Mouse (Mus musculus) heart, embryonic 12.5 days (tissue): ENCODE data around the gene Ankrd13c. TPM values are rescaled to one million over a fixed set of nuclear protein-coding genes. Genes with fewer than 3 reads are reported as not detected.
A peak's percentile ranks its signal among the peaks of the same experiment; 100 is the strongest.
"Not testable (repeated sequence)": the region's sequence is repeated elsewhere in the genome, so short reads cannot be mapped to it uniquely, and the experiment has no call there.

Source experiments
- ATAC-seq: fragments of 200-750 bp; cut with Nextera tagmentation; 2 replicates; pipeline ENCODE4 v1.8.0; 2017; ENCODE audit warnings: moderate TSS enrichment, moderate library complexity; ENCODE audit not compliant: insufficient number of reproducible peaks, low FRiP score
- H3K27ac ChIP-seq: fragments of 300-500 bp; sonication (generic); 2 replicates; pipeline ENCODE4 v1.5.1; 2016; ENCODE audit warnings: mild to moderate bottlenecking, moderate library complexity; ENCODE audit not compliant: poor library complexity, severe bottlenecking
- H3K27me3 ChIP-seq: fragments of 300-500 bp; sonication (generic); replicated peaks from 2 replicates; pipeline ENCODE4 v1.6.1; 2016; ENCODE audit warnings: mild to moderate bottlenecking, moderate library complexity
- H3K36me3 ChIP-seq: fragments of 300-500 bp; sonication (generic); 2 replicates; pipeline ENCODE4 v1.6.1; 2016; ENCODE audit warnings: mild to moderate bottlenecking, moderate library complexity
- H3K4me1 ChIP-seq: fragments of 300-500 bp; sonication (generic); replicated peaks from 2 replicates; pipeline ENCODE4 v1.6.1; 2016; ENCODE audit warnings: mild to moderate bottlenecking
- H3K4me2 ChIP-seq: fragments of 300-500 bp; sonication (generic); 2 replicates; pipeline ENCODE4 v1.6.1; 2016; ENCODE audit warnings: mild to moderate bottlenecking, moderate library complexity
- H3K4me3 ChIP-seq: fragments of 300-500 bp; sonication (generic); 2 replicates; pipeline ENCODE4 v1.5.1; 2016; ENCODE audit warnings: mild to moderate bottlenecking
- H3K9ac ChIP-seq: fragments of 300-500 bp; sonication (generic); 2 replicates; pipeline ENCODE4 v1.6.1; 2016; ENCODE audit warnings: mild to moderate bottlenecking, moderate library complexity
- H3K9me3 ChIP-seq: fragments of 300-500 bp; sonication (generic); replicated peaks from 2 replicates; pipeline ENCODE4 v1.6.1; 2016; ENCODE audit warnings: mild to moderate bottlenecking, moderate library complexity
- WGBS: fragments of 180-500 bp; shearing (Covaris S2); methylation state at CpG from one replicate; pipeline ENCODE4 v1.1.7; 2016; 5-methylcytosine and 5-hydroxymethylcytosine counted together
- polyA plus RNA-seq: library from polyadenylated mRNA; unstranded; fragments of >200 nt; fragmentation: Nextera tagmentation; extraction: Ambion mirVana; gene quantifications from 2 replicates; pipeline ENCODE4 v1.2.1, GENCODE M21; 2016

Gene Ankrd13c
- polyA plus RNA-seq, 1 experiment from 2014 or later = 30.4 TPM

DNA sequence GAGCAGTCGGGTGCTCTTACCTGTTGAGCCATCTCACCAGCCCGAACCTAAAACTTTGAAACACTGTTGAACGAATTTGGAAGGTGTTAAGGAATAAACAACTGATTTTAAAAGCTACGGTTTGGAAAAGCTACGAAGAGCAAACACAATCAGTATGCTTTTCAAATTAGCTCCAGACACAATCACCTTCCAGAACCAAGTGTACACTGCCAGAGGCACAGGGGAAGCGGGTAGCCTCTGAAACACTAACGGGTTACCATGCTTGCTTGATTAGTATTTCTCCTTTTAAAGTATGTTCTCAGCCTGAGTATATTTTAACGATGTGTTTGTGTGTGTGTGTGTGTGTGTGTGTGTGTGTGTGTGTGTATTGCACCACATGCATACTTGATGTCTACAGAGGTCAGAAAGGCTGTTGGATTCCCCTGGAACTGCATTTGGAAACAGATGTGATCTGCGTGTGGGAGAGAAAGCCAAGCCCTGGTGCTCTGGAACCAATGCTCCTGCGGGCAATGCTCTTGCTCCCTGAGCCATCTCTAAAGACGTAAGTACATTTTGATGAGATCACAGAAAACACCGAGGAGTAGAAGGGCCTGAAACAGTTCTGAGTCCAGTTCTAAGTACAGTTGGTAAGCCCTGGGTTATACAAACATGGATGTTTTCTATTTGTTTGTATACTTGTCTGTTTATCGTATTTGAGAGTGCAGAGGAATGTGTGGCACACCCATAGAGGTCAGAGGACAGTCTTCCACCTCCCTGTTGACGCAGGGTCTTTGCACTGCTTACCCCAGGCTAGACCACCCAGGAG, 21.1 kb upstream of the Ankrd13c start:
- Histone ChIP-seq H3K27me3 (peaks cover 4% of the 10 kb centered on the region), H3K27ac (no peak overlapping the region), H3K9ac (no peak overlapping the region), H3K4me2 (no peak overlapping the region), H3K9me3 (no peaks in the 10 kb centered on the region), H3K36me3 (no peaks in the 10 kb centered on the region), H3K4me3 (no peak overlapping the region), H3K4me1 (peaks cover 4% of the 10 kb centered on the region; the same call in 1 of the 2 replicates)
- no peak for ATAC-seq
- 87% methylated on average over 14 of the region's 14 CpGs for WGBS

DNA sequence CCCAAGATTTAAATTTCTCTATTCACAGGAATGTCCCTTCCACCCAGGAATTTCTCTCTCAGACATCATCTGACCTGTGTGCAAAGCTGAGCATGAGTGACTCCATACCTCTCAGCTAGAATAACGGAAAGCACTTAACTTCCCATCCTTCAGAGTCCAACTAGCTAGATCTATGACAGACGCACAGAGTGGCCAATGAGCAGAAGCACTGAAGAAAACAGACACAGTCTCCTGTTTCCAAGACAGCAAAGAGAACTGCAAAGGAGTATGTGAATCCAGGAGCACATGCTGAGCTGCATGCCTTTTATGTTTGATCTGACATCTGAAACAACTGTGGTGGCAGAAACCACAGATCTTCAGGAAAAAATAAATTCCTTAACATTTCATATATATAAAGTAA, 20.3 kb upstream of the Ankrd13c start:
- Histone ChIP-seq H3K27ac (no peak overlapping the region), H3K4me3 (no peak overlapping the region), H3K4me2 (no peak overlapping the region), H3K4me1 (peaks cover 4% of the 10 kb centered on the region; the same call in 1 of the 2 replicates), H3K27me3 (peaks cover 4% of the 10 kb centered on the region), H3K36me3 (no peaks in the 10 kb centered on the region), H3K9me3 (no peaks in the 10 kb centered on the region), H3K9ac (no peak overlapping the region)
- no peak for ATAC-seq
- 49% methylated on average over 2 of the region's 2 CpGs for WGBS

DNA sequence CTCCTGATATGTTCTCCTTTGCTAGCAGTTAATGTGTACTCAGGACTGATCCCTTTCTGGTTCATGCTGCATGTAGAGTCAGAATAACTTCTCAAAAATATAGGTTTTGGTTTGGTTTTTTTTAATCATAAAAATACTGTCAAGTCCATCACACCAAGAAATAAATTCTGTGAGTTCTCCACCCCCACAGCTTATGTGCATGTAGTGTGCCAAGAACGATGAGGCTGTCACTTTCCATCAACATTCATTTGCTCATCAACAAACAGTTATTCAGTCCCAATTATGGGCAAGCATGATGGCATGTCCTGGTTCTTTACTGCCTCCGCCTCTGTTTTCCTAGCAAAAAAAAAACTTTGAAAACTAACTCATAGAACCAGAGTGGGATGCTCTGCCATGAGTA, 18.3 kb upstream of the Ankrd13c start:
- Histone ChIP-seq H3K36me3 (no peaks in the 10 kb centered on the region), H3K27ac (no peak overlapping the region), H3K4me3 (no peak overlapping the region), H3K27me3 (peaks cover 4% of the 10 kb centered on the region), H3K4me1 (peaks cover 4% of the 10 kb centered on the region; the same call in 1 of the 2 replicates), H3K9ac (no peak overlapping the region), H3K9me3 (no peaks in the 10 kb centered on the region), H3K4me2 (no peak overlapping the region)
- no peak for ATAC-seq
- WGBS = 69% methylated on average over 2 of the region's 2 CpGs

DNA sequence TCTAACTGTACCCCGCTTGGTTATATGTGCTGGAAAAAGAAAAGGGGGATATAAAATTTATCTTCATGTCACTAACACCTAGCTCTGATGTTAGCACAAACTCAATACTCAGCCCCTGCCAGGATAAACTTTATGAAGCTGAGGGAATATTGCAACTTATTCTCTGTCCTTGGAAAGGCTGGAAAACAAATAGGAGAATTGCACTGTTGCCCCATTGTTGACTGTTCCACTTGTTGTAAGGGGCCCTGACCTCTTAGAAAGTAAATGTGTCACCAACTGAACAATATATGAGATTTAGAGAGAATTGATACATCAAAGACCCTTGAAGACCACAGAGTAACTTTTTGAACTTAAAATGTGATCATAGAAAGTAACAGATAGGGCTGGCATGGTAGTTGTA, 17.6 kb upstream of the Ankrd13c start:
- WGBS = 78% methylated on average over 1 of the region's 1 CpGs
- H3K27ac ChIP-seq = no peak overlapping the region
- no peak for ATAC-seq
- no peaks in the 10 kb centered on the region for H3K9me3 ChIP-seq
- H3K9ac ChIP-seq = no peak overlapping the region
- no peak overlapping the region for H3K4me3 ChIP-seq
- H3K36me3 ChIP-seq = no peaks in the 10 kb centered on the region
- H3K4me1 ChIP-seq = peaks cover 1% of the 10 kb centered on the region; the same call in 1 of the 2 replicates
- peaks cover 4% of the 10 kb centered on the region for H3K27me3 ChIP-seq
- no peak overlapping the region for H3K4me2 ChIP-seq

DNA sequence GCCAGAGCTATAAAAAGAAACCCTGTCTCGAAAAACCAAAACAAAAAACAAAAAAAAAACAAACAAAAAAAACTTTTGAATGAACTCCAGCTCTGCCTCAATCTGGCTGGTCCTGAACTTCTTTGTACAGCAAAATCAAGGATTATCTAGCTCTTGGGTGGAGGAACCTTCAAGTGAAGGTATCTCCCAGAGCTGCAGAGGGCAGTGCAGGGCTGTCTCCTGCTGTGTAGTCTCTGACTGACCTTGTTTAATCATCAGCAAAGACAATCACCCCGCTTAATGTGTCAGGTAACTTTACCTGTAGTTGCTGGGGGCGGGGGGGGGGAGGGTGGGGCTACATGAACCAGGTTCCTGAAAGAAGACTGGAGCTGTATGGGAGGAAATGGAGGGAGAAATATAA, 15.4 kb upstream of the Ankrd13c start:
- 38% methylated on average over 3 of the region's 3 CpGs for WGBS
- Histone ChIP-seq H3K4me1 (no peaks in the 10 kb centered on the region), H3K9me3 (no peaks in the 10 kb centered on the region), H3K4me2 (no peak overlapping the region), H3K27me3 (no peaks in the 10 kb centered on the region), H3K36me3 (no peaks in the 10 kb centered on the region), H3K4me3 (no peak overlapping the region), H3K9ac (no peak overlapping the region), H3K27ac (no peak overlapping the region)
- no peak for ATAC-seq

DNA sequence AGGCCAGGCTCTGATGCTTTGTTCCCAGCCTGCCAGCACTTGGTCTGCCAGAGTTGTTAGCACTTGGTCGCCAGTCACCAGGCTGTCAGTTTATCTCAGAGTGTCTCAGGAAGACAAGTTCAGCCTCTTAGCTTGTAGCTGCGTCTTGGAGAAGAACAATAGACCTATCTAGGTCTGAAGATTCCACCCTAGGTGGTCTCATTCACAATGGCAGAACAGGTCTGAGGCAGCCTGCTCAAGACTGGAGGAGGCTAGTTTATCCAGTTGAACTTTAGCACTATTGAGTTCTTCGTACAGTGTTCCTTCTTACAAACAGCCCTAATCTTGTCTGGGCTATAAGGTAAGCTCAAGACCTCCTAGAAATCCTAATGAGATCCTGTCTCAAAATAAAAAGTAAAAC, 15.0 kb upstream of the Ankrd13c start:
- no peaks in the 10 kb centered on the region for H3K36me3 ChIP-seq
- H3K4me3 ChIP-seq = no peak overlapping the region
- no peaks in the 10 kb centered on the region for H3K27me3 ChIP-seq
- H3K27ac ChIP-seq = no peak overlapping the region
- no peaks in the 10 kb centered on the region for H3K4me1 ChIP-seq
- H3K4me2 ChIP-seq = no peak overlapping the region
- 40% methylated on average over 3 of the region's 3 CpGs for WGBS
- ATAC-seq = no peak
- no peaks in the 10 kb centered on the region for H3K9me3 ChIP-seq
- no peak overlapping the region for H3K9ac ChIP-seq

DNA sequence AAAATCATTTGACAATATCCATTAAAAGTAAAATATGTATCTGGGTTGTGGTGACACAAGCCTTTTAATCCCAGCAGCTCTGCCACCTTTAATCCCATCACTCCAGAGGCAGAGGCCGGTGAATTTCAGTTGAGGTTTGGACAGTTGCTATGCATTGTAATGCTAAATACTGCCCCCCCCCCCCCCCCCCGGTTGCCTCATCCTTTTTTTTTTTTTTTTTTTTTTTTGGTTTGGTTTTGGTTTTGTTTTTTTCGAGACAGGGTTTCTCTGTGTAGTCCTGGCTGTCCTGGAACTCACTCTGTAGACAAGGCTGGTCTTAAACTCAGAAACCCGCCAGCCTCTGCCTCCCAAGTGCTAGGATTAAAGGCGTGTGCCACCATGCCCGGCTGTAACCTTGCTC, 13.8 kb upstream of the Ankrd13c start:
- not testable (repeated sequence) for H3K9ac ChIP-seq, H3K4me3 ChIP-seq, H3K9me3 ChIP-seq, H3K36me3 ChIP-seq, H3K27me3 ChIP-seq, H3K4me2 ChIP-seq, H3K27ac ChIP-seq, H3K4me1 ChIP-seq, ATAC-seq
- WGBS = 66% methylated on average over 5 of the region's 6 CpGs

DNA sequence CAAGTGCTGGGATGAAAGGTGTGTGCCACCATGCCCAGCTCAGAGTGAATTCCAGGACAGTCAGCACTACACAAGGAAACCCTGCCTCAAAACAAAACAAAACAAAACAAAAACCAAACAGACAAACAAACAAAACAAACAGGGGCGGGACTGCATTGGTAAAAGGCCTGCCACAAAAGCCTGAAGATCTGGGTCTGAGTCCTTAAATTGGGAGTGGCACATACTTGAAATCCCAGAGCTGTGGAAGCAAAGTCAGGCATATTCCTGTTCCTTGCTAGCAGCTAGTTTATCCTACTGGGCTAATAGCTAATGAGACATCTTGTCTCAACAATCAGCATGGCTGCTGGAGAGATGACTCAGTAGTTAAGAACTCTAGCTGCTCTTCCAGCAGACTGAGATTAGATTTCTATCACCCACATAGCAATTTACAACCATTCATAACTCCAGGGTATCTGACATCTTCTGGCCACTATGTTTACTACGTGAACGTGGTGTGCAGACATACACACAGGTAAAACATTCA, 12.7 kb upstream of the Ankrd13c start:
- Histone ChIP-seq H3K9ac (no peak overlapping the region), H3K27ac (no peak overlapping the region), H3K36me3 (no peaks in the 10 kb centered on the region), H3K9me3 (no peaks in the 10 kb centered on the region), H3K4me2 (no peak overlapping the region), H3K4me1 (no peaks in the 10 kb centered on the region), H3K27me3 (no peaks in the 10 kb centered on the region), H3K4me3 (no peak overlapping the region)
- ATAC-seq = no peak
- WGBS = 79% methylated on average over 3 of the region's 3 CpGs

DNA sequence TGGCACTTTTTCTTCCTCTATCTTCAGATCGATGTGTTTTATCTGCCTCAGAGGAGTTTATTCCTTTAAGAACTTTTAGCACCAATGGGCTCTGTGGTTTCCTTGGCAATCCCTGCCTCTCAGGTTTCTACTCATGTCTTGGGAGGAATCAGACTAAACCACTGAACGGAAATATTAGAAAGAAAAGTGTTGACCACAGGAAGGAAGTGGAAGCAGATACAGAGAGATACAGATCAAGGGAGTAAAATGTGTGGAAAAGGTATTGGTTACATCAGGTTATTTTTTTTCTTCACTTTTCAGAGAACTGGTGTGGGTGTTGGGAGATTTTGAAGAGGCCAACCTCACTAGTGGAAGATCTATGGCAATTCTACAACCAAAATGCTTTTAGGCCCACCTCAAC, 8.5 kb upstream of the Ankrd13c start:
- Histone ChIP-seq H3K36me3 (no peaks in the 10 kb centered on the region), H3K27me3 (no peaks in the 10 kb centered on the region), H3K4me3 (no peak overlapping the region), H3K27ac (no peak overlapping the region), H3K4me2 (no peak overlapping the region), H3K4me1 (no peaks in the 10 kb centered on the region), H3K9me3 (no peaks in the 10 kb centered on the region), H3K9ac (no peak overlapping the region)
- 71% methylated on average over 2 of the region's 2 CpGs for WGBS
- no peak for ATAC-seq

DNA sequence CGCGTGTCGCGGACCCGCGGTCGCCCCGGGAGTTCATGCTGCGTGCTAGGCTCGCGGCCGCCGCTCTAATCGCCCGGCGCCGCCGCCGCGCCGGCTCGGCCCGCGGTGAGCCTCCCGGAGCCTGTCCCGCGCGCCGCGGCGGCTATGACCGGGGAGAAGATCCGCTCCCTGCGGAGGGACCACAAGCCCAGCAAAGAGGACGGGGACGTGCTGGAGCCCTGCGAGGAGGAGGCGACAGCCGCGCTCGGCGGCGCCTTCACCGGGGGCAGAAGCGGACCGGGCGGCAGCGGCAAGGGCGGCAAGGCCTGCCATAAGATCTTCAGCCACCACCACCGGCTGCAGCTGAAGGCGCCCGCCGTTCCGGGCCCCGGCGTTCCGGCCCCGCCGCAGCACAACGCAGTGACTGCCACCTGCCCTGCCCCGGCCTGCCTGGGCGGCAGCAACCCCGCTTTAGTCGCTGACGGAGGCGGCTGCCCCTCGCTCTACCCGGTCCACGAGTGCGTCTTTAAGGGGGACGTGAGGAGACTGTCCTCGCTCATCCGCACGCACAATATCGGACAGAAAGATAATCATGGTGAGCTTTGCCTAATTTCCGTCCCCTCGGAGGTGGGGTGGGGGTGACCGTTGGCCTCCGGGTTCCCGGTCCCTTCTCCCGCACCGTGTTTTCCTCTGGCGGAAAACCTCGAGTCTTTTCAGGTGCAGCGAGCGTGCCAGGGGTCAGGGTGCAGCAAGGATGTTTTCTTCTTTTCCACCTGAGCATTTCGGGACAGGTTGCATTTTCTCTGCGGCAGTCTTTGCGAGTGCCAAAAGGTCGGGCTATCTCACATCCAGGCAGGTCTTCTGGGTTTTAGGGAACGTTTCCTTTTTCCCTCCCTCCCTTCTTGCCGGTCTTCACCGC, 593 bp downstream of the Ankrd13c start:
- Histone ChIP-seq H3K36me3 (0 out of 2 replicates have a peak, but pooled peaks cover 3% of the 10 kb centered on the region), H3K4me3 (peak overlapping the region; percentile 93), H3K9ac (peak overlapping the region; percentile 95), H3K4me2 (peak overlapping the region; percentile 87), H3K4me1 (peaks cover 5% of the 10 kb centered on the region; the same call in 1 of the 2 replicates), H3K9me3 (no peaks in the 10 kb centered on the region), H3K27ac (peak overlapping the region; percentile 96), H3K27me3 (no peaks in the 10 kb centered on the region)
- ATAC-seq = peak; percentile 77
- under 1% methylated on average over 93 of the region's 93 CpGs for WGBS

DNA sequence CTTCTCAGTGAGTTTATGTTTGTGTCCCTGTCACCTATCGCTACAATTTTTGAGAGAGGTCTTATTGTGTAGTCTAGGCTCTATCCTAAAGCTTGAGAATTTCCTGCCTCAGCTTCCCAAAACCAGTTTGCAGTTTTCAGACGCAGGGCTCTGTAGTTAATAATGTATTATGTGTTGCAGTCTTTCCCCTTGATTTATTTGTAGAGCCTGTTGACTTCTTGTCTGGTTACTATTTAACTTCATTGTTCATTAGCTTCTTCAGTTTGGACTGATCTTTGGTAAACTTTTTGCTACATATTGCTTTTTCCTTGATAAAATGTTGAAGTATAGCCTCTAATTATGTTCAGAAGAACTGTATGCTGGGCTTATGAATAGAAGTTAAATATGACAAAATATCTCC, 5.7 kb downstream of the Ankrd13c start:
- Histone ChIP-seq H3K27ac (no peak overlapping the region), H3K9ac (no peak overlapping the region), H3K4me3 (no peak overlapping the region), H3K4me2 (no peak overlapping the region), H3K27me3 (no peaks in the 10 kb centered on the region), H3K36me3 (0 out of 2 replicates have a peak, but pooled peaks cover 3% of the 10 kb centered on the region), H3K9me3 (no peaks in the 10 kb centered on the region), H3K4me1 (peaks cover 8% of the 10 kb centered on the region; the same call in 1 of the 2 replicates)
- WGBS = 91% methylated on average over 2 of the region's 2 CpGs
- ATAC-seq = no peak
